Mouse (Mus musculus) thymus, adult 18-20 months (tissue): Measurements from ENCODE around the gene Flii.

Source experiments
- DNase-seq, 2 experiments: peaks; one replicate each; pipeline ENCODE4 v3.0.0; 2022; ENCODE audit warnings: mixed read lengths in 2 of 2

Flii gene

DNA sequence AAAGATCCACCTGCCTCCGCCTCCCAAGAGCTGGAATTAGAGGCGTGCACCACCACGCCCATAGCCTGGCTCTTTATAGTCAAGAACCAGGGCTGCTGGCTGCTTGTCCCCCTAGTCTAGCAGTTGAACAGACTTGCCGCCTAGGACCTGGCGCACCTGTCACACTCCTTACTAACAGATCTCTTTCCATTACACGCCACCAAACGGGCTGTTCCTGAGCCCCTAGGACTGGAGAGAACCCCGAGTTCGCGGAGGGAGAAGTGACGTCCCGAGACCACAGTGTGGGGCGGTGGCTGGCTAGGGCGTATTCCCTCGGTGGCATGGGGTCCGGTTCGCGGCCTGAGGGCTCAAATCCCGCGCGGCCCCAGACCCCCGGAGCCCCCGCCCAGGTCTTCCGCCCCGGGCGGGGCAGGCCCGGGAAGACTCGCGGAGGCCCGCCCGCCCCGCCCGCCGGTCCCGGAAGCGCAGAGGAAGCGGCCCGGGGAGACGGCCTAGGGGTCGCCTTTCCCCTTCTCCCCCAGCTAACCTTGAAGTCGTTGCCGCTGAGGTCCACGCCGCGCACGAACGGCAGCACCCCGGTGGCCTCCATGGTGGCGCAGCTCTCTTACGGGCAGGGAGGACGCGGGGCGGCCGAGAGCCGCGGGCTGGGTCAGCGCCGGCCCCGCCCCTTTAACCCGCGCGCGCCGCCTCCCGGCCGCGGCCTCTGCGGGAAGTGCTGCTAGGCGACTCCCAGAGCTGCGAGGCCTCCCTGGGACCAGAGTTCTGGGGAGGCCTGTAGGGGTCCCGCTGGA lies at the start of gene Flii:
TSS of gene Flii (minus strand) at position 663 of the 791 bp plus-strand sequence.
- peak; percentile 59 to 61 for DNase-seq

DNA sequence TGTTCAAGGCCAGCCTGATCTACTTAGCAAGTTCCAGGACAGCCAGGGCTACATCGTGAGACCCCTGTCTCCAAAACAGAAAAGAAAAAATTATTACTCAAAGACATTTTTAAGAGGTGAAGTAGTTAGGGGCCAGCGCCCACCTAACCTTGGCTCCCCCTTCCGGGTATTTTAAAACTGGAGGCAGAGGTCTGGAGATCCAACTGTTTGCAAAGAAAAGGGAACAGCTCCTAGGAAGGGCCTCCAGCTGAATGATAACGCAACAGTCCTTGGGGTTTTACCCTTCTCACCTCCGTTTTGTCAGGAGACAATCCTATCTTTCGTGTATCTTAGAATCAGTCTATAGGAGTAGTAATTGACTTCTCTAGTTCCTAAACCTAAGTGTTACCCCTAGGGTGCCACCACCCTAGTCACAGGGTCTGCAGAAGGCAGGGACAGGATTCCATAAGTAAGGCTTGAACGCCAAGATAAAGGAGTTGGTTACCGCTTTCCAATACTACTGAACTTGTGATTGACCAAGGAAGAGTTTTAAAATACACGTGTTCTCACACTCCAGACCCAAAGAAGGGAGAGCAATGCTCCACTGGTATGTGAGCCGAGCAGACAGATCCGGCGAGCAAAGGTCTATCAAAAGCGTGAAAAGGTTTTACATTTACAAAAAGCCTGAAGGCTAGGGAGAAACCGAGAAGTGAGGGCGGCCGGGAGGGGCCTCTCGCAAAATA lies 49.2 kb upstream of the Flii start:
- DNase-seq, result no peak

DNA sequence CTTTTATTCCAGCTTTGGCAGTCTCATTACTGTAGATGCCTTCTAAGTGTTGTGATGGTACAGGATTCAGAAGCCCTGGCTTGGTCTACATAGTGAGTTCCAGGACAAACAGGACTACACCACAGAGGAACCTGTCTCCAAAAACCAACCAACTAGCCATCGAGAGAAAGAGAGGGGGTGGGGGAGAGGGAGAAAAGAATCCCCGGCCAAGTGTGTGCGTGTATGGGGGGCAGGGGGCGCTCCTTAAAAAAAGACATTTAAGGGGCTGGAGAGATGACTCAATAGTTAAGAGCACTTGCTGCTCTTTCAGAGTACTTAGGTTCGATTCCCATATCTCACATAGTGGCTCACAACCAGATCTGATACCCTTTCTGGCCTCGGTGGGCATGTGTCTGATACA lies 48.5 kb upstream of the Flii start:
- DNase-seq, result no peak

DNA sequence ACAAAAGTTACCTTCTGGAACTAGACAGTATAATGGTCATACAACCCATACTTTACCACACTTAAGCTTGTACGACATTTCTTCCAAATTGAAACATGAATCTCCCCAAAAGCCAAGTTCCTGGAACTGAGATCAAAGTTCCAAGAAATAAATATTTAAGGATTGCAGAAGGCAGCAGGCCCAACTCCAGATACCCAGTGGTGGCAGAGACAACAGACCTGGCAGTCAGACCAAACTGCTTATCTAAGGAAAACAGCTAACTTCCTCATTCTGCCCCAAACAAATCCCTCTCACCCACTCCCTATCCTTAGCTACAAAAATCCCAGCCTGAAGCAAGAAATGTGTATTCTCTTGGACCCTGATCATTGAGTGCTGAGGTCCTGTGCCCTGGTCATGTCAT lies 47.8 kb upstream of the Flii start:
- no peak for DNase-seq

DNA sequence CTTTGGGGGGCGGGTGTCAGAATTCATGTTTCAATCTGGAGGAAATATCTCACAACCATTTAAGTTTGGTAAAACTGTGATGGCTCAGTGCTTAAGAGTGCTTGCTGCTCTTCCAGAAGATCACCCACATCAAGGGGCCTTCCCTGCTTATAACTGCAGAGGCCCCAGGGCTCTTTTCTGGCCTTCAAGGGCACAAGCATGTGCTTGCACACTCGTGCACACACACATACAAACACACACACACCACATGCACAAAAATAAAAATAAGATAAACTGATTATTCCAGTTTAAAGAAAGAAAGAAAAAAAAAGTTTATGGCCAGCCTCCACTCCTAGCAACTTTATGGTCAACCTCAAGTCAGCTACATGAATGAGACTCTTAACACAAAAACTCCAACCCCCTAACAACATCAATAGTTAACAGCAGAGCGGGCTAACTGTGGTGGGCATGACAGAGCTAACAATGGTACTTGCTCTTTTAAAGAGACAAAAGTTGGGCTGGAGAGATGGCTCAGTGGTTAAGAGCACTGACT lies 47.2 kb upstream of the Flii start:
- no peak for DNase-seq

DNA sequence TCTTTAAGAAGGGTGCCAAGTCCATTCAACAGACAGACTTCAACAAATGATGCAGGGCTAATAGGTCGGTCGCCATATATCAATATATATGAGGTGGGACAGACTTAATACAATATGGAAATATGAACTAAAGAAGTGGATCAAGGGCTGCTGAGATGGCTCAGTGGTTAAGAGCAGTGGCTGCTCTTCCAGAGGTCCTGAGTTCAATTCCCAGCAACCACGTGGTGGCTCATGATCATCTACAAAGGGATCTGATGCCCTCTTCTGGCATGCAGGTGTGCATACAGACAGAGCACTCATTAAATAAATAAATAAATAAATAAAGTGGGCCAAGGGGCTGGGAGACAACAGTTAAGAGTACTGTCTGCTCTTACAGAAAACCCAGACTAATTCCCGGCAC lies 45.1 kb upstream of the Flii start:
- no peak for DNase-seq

DNA sequence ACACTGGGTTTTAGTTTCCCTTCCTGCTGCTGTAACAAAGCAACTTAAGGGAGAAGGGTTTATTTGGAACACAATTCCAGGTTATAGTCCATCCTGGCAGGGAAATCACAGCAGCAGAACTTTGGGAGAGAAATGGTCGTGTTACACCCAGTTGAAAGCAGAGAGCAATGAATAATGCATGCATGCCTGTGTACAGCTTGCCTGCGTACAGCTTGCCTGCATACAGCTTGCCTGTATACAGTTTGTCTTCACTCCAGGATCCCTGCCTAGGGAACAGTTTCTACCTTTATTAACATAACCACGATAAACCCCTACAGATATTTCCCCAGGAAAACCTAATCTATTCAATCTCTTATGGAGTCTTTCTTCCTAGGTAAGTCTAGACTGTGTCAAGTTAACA lies 43.7 kb upstream of the Flii start:
- DNase-seq, result no peak

DNA sequence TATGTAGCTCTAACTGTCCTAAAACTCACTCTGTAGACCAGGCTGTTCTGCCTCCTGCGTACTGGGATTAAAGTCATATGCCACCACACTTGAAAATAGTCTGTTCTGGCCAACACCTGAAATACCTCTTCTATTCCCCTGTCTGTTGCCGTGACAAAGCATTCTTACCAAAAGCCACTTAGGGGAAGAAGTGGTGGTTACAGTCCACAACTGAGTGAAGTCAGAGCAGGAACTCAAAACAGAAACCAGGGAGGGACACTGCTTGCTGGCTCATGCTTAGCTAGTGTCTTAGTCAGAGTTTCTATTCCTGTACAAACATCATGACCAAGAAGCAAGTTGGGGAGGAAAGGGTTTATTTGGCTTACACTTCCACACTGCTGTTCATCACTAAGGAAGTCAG lies 42.3 kb upstream of the Flii start:
- no peak for DNase-seq

DNA sequence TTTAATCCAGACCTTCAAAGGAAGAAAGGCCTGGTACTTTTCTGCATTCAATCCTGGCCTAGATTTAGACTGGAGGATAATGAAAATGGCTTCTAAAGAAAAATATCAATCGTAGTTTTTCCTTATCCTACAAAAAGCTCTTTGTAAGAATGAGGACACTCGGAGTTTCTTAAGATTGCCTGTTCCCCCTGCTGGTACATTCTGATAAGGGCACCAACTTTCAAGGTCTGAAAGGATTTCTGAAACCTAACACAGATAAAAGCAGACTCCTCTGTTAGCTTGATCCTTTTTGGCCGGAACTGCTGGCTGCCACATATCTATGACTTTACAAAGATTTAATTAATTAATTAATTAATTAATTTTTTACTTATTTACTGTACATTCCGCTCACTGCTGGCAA lies 39.9 kb upstream of the Flii start:
- no peak for DNase-seq

DNA sequence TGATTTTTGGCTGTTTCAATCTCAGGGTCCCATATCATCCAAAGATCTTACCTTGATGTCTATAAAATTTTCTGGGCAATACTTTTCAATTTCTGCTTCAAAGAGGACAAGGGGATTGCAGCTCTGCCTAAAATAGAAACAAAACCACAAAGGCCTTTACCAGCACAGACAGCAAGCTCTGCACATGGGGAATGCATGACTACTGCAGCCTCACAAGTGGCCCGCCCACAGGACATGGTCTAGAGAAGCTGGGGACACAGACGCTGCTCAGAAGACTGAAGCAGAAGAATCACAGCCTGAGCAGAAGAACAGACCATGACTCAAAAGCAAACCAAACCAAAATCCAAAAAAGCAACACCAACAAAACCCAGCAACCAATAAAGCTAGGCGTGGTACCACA lies 34.6 kb upstream of the Flii start:
- DNase-seq, result no peak

DNA sequence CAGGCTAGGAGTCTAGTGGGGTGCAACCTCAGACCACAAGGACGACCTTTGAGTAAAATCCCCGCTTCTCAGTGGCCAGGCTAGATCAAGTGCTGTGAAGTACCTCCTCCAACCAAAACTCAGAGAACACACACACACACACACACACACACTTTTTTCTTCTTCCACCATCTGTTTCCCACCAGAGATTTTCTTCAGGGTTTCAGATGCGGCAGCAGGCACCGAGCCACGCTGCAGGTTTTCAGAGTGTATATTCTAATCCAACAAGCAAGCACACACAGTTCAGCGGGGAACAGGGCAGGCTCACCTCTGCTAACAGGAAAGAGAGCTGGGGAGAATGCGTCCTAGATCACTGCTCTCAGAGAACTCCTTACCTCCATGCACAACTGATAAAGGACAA lies 28.5 kb upstream of the Flii start:
- no peak for DNase-seq

DNA sequence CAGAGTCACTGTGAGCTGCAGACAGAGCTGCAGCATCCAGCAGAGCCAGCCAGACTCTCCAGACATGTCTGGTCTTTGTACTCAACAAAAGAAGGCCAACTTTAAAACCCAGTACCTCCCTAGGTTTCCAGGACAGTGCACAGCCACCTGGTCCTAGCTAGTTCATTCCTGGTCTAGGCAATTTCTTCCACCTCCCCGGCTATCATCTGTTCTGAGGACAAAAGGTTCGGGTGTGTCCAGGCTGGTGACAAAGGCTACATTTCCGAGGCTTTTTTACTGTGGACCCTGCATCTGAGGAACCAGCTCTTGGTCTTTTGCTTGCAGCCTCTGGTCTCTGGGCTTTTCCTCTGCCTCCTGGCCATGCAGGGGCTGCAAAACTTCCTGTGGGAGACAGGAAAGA lies 13.3 kb upstream of the Flii start:
- no peak for DNase-seq

DNA sequence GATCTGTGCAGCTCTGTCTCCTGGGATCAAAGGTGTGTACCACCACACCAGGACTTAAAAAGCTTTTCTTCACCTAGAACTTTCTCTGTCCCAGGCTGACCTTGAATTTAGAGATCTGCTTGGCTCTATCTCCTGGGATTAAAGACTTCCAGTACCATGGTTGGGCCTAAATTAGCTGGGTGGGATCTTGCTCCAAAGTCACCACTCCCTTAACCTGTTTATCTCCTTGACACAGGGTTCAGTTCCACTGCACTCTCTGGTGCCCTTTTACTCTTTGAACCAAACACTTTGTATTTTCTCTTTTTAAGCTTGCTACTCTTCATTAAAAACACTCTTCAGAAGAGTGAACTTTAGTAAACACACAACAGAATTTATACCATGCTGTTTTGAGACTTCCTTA lies 10.4 kb upstream of the Flii start:
- DNase-seq, result no peak

DNA sequence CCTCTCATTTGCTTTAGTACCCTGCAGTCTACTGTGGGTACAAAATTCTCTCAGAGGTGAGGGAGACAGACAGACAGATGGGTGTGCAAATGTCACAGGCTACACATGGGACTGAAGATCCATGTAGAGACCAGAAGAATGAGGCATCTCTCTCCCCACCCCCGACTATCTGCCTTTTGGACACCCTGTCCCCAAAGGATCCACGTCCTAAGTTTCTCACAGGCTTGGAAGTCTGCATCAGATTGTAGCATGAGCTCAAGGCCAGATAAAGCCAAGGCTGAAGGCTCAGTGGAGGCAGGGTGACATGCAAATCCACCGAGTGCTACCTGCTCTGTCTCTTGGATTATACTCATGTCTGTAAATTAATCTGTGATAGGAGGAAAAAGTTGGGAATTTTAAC lies 9.4 kb upstream of the Flii start:
- no peak for DNase-seq

DNA sequence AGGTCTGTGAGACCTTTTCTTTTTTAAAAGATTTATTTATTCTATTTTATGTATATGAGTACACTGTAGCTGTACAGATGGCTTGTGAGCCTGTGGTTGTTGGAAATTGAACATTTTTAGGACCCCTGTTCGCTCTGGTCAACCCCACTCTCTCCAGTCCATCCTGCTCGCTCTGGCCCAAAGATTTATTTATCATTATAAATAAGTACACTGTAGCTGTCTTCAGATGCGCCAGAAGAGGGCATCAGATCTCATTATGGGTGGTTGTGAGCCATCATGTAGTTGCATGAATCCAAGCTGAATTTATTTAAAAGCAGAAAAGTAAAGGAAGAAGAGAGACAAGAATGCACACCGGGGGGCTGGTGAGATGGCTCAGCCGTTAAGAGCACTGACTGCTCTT lies 8.1 kb upstream of the Flii start:
- DNase-seq, result no peak

DNA sequence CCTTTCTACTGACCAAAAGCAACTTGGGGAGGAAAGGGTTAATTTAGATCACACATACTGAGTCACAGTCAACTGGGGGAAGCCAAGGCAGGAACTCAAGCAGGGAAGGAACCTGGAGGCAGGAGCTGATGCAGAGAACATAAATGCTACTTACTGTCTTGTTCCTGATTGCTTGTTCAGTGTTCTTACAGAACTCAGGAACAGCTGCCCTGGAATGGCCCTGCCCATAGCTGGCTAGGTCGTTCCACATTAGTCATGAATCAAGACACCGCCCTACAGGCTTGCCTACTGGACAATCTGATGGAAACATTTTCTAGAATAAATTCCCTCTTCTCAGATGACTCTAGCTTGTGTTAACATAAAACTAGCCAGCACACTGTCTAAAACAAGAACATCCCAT lies 7.1 kb upstream of the Flii start:
- no peak for DNase-seq

DNA sequence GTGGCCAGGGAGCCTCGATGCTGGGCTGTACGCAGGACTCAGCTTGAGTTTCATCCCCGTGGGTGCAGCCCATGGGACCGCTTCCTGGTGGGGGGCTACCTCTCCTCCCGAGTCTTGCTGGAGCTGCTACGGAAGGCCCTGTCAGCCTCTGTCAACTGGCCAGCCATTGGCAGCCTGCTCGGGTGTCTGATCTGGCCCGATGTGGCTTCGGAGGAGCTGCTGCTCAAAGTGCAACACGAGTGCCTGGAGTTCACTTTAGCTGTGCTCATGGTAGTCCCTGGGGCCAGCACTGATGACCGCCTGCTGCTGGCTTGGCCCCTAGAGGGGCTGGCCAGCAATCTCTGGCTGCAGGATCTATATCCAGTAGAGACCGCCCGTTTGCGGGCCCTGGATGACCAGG lies 4.2 kb upstream of the Flii start:
- DNase-seq, result no peak

DNA sequence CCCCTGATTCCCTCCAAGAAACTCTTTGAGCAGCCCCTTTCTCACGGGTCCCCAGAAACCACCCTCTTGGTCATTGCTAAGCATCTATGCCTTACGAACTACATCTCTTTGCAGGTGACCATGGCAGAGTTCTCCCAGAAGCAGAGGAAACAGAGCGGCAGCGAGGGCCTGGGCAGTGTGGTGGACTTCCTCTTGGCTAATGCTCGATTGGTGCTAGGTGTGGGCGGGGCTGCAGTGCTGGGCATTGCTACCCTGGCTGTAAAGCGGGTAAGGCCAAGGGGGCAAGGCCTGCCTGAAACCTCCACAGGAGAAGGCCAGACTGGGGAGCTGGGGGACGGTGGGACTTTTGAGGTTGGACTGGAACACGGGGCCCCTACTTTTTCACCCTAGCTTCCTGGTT lies 3.1 kb upstream of the Flii start:
- DNase-seq, result no peak

DNA sequence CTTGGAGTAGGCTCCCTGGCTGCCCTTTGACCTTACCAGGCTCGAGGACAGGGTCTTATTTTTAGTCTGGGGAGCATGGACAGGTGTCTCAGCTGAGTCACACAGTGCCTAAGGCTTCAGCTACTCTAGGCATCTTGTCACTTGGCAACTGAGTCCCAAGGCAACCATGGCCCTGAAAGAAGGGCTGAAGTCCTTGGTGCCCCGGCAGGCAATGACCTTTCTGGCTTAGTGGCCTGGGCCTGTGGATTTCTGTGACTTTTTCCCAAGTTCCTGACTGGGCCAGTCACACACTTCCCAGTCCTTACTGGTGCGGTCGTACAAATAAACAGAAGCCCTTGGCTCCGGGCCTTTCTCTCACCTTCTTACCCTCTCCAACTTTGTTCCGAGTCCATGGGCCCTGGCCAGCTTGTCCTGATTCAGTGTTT lies 2.2 kb upstream of the Flii start:
- no peak for DNase-seq

DNA sequence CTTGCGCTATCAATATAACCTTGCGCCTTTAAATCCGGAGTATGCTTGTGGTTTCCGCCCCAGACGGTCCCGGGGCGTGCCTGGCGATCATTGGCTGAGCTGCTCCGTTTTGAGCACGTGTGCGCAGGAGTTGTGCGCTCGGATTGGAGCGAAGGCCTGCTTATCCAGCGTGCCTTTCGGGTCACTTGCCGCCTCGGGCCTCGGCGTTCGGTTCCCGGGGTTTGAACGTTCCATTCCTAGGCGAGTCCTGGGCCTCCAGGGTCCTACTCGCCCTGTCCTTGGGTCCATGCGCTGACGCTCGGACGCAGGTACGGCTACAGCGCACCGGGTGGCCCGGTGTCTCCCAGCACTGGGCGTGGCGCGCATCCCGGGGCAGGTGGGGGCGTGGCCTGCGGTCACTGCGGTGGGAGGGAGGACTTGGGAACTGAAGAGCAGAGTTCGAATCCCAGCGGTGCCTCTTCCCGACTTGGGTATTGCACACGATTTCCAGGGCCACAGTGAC lies 1.2 kb upstream of the Flii start, which contains the start of gene Mief2:
TSS of gene Mief2 (plus strand) at position 139 of the 502 bp plus-strand sequence.
- peak; percentile 86 to 93 for DNase-seq

DNA sequence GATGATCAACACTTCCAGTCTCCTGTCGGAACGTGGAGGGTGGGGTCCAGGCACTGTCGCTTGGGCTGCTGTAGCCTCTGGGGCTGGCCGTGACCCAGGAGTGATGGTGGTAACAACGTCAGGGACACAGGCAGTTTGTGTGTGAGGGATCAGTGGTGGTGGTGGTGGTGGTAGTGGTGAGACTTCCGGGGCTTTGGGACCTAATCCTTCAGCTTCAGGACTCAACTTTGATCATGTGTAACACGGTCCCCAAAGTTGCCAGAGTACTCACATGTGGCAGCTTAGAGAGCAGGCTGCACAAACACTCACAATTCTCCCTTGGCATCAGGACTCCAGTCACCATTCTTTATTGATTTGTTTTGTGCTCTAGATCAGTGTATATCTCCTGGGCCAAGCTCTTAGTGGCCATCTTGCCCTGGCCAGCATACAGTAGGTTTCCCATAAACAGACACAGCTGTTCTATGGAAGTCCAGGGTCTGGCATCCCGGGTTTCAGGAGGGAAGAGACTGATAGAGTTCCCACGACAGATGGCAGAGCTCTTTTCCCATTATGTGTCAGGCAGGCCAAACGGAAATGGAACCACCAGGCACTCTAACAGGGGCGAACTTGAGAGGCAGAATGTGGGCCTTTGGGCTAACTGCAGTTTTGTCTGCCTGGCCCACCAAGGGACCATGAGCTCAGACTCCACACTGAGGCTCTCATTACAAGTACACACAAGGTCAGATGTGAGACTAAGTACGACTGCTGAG lies 503 bp upstream of the Flii start:
- DNase-seq, result peak in 1 of 2 experiments; percentile 23

DNA sequence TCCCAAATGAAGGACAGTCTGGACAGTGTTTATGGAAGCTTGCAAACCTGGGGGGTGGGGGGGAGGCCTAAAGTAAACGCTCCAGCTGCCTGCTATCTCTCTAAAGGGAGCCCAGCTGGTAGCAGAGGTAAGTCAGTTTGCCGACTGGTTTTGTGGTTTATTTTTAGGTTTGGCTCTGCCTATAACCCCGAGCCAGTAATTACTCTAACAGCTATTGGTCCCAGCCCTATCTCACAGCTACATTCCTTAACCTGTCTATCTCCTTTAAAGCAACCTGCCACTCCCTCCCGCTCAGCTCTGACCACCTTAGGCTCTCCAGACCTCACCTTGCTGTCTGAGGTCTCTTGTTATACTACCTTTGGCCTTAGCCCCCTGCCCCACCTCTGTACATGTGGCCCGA lies 7.8 kb downstream of the Flii start:
- no peak for DNase-seq

DNA sequence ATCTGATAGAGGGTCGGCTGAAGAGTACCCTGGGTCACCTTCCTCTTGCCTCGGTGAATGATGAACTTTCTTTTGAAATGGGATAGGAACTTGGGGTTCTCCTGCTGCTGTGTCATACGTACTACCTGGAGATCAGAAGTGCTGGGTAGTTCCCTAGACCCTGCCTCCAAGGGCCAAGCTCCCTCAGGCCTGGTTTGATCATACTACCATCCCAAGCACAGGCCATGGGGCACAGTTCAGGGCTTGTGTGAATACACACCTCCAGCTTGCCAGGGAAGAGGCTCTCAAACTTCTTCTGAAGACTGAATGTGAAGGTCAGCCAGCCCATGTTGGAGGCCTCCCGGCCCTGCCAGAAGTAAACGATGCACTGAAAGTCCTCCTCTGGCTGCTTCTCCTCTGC lies 11.2 kb downstream of the Flii start:
- no peak for DNase-seq
